Mouse (Mus musculus) erythroblast, embryonic 14.5 days (primary cell): ENCODE measurements around the gene Sf3b6. TPM values are rescaled to one million over a fixed set of nuclear protein-coding genes. Genes with fewer than 3 reads are reported as not detected.
"Not testable (repeated sequence)": the region's sequence is repeated elsewhere in the genome, so short reads cannot be mapped to it uniquely, and the experiment has no call there.

ENCODE experiments used
- H3K27me3 ChIP-seq: 2 replicates; pipeline ENCODE4 v1.6.1; 2012; ENCODE audit warnings: inconsistent platforms; ENCODE audit not compliant: control insufficient read depth
- H3K36me3 ChIP-seq: 2 replicates; pipeline ENCODE4 v1.6.1; 2012; ENCODE audit warnings: mild to moderate bottlenecking, inconsistent platforms; ENCODE audit not compliant: control insufficient read depth
- H3K4me1 ChIP-seq: 2 replicates; pipeline ENCODE4 v1.6.1; 2012; ENCODE audit warnings: inconsistent platforms; ENCODE audit not compliant: control insufficient read depth
- H3K4me3 ChIP-seq: replicated peaks from 2 replicates; pipeline ENCODE3; 2012; ENCODE audit warnings: moderate library complexity, mild to moderate bottlenecking, inconsistent platforms
- H3K9me3 ChIP-seq: 2 replicates; pipeline ENCODE4 v1.6.1; 2012; ENCODE audit warnings: low read length, inconsistent platforms, mixed read lengths; ENCODE audit not compliant: control insufficient read depth
- GATA1 ChIP-seq: IDR thresholded peaks from 2 replicates; pipeline ENCODE4 v1.6.1; 2012; ENCODE audit warnings: low read length, inconsistent platforms, mixed read lengths
- TAL1 ChIP-seq: IDR thresholded peaks from 3 replicates; pipeline ENCODE4 v1.6.1; 2012; ENCODE audit warnings: low read length, inconsistent platforms, mixed read lengths
- polyA plus RNA-seq: library from polyadenylated mRNA; stranded (reverse); fragments of >175 nt; gene quantifications from 2 replicates; pipeline ENCODE4 v1.2.3, GENCODE M21; 2012

The Sf3b6 gene
- polyA plus RNA-seq, 1 experiment = 0.51 TPM

GRCm38 (mm10) chr12:4783598-4783997 lies 33.7 kb upstream of the Sf3b6 start:
- no peaks in the 10 kb centered on the region for H3K27me3 ChIP-seq
- TF ChIP-seq TAL1 (no peak), GATA1 (no peak)
- H3K9me3 ChIP-seq = no peaks in the 10 kb centered on the region
- H3K36me3 ChIP-seq = no peaks in the 10 kb centered on the region
- no peaks in the 10 kb centered on the region for H3K4me1 ChIP-seq
- no peak overlapping the region for H3K4me3 ChIP-seq

GRCm38 (mm10) chr12:4784466-4784865 lies 32.9 kb upstream of the Sf3b6 start:
- TF ChIP-seq GATA1 (no peak), TAL1 (no peak)
- Histone ChIP-seq H3K4me3 (no peak overlapping the region), H3K9me3 (no peaks in the 10 kb centered on the region), H3K4me1 (no peaks in the 10 kb centered on the region), H3K27me3 (no peaks in the 10 kb centered on the region), H3K36me3 (no peaks in the 10 kb centered on the region)

DNA sequence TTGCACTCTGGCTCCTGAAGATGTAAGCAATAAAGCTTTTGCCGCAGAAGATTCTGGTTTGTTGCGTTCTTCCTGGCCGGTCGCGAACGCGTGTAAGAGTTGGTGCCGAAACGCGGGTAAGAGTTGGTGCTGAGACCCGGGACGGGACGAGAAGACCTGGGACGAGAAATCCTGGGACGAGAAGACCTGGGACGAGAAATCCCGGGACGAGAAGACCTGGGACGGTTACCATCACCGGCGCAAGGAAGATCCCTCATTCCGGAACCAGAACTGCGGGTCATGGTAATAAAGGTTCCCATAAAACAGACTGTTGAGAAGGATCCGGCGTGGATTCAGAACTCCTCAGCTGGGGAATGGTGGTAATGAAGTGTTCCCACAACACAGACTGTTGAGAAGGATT lies 29.2 kb upstream of the Sf3b6 start:
- H3K27me3 ChIP-seq, H3K4me1 ChIP-seq, H3K4me3 ChIP-seq, H3K9me3 ChIP-seq, H3K36me3 ChIP-seq: not testable (repeated sequence)

DNA sequence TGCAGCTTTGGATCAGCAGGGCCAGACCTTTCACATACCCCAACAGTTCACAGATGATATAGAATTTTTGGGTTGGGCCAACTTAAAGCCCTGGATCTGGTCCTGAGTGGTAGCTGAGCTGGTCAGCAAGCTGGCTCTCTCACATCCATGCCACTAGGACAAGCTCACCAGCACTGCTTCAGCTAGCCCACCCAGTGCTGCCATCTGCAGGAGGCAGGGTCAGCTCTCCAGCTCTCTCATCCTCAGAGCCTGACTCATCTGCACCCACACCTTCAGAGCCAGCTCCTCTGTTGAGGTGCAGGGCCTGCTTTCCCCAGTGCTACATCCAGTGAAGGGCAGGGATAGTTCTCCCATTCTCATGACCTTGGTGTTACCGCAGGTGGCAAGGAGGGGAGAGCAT lies 23.6 kb upstream of the Sf3b6 start:
- Histone ChIP-seq H3K4me1 (no peaks in the 10 kb centered on the region), H3K36me3 (no peaks in the 10 kb centered on the region), H3K4me3 (no peak overlapping the region), H3K27me3 (no peaks in the 10 kb centered on the region), H3K9me3 (no peaks in the 10 kb centered on the region)
- TF ChIP-seq TAL1 (no peak), GATA1 (no peak)

DNA sequence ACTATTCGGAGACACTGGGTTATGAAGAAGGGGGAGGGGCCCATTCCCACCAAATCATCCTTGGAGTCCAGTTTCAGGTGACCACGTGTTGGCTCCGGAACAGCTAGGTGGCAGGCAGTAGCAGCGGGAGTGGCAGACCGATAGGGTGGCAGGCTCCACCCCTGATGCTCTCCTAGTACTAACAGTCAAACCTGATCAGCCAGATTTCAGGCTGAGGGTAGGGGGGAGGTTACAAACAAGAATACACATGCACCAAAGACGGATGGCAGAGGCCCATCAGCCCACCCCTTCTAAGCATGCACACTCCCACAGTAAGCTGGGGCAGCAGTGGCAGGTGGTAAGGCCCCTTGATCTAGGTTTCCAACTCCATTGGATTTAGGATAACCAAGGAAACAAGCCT lies 19.9 kb upstream of the Sf3b6 start:
- H3K4me1 ChIP-seq, H3K27me3 ChIP-seq, H3K4me3 ChIP-seq, H3K9me3 ChIP-seq, H3K36me3 ChIP-seq: not testable (repeated sequence)

DNA sequence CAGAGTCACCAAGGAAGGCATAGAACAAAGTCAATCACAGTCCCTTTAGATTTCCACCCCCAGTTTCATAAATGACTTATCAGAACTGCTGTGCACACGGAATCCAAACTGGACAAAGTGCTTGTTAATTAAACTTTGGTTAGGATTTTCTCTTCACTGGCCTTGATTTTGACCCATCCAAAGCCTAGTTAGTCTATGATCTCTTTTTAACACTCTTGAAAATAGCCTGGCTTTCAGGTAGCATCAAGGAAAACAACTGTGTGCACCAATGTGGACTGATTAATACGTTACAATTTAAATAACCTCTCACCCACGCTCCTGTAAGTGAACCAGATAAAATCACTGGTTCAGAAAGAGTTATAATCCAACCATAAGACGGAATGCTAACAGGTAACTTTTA lies 6.3 kb upstream of the Sf3b6 start:
- Histone ChIP-seq H3K4me3 (no peak overlapping the region), H3K4me1 (peaks cover 3% of the 10 kb centered on the region), H3K36me3 (no peaks in the 10 kb centered on the region), H3K9me3 (no peaks in the 10 kb centered on the region), H3K27me3 (peaks cover 12% of the 10 kb centered on the region)
- TF ChIP-seq TAL1 (no peak), GATA1 (no peak)

DNA sequence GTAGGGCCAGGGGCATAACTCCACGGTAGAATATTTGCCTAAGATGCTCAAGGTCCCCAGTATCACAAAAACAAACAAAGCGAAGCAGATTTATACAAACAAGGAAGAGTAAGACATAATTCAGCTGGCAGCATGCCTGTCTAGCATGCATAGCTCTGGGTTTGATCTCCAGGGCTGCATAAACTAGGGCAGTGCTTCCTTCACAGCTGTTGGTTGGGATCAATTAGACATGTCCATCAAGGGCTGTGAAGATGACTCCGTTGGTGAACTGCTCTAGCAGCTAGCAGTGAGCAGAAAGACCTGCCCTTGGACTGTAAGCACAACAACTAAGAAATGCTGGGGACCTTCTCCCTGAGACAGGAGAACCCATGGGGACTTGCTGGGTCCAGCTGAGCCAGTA lies 5.6 kb upstream of the Sf3b6 start:
- no peak overlapping the region for H3K4me3 ChIP-seq
- TF ChIP-seq GATA1 (no peak), TAL1 (no peak)
- H3K4me1 ChIP-seq = peaks cover 10% of the 10 kb centered on the region
- H3K27me3 ChIP-seq = peaks cover 12% of the 10 kb centered on the region
- no peaks in the 10 kb centered on the region for H3K9me3 ChIP-seq
- H3K36me3 ChIP-seq = no peaks in the 10 kb centered on the region

DNA sequence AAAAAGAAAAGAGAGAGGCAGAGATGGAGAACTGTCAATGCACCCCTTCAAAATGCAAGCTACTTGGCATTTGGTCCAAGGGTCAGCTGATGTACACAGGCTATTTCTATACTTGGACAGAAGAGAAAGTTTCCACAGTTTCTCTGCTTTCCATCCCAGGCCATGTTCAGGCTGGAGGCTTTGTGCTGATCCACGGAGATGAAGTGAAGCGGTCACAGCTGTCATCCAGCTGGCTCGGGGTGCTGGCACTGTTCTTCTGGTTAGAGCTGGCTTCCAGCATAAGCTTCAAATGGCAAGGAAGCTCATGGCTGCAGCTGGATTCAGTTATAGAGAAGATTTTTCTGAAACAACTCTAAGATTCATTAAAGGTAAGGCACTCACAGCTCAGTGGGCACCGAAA lies 3.7 kb upstream of the Sf3b6 start:
- TF ChIP-seq TAL1 (no peak), GATA1 (no peak)
- Histone ChIP-seq H3K4me1 (peaks cover 23% of the 10 kb centered on the region), H3K36me3 (no peaks in the 10 kb centered on the region), H3K4me3 (no peak overlapping the region), H3K27me3 (peaks cover 12% of the 10 kb centered on the region), H3K9me3 (no peaks in the 10 kb centered on the region)

DNA sequence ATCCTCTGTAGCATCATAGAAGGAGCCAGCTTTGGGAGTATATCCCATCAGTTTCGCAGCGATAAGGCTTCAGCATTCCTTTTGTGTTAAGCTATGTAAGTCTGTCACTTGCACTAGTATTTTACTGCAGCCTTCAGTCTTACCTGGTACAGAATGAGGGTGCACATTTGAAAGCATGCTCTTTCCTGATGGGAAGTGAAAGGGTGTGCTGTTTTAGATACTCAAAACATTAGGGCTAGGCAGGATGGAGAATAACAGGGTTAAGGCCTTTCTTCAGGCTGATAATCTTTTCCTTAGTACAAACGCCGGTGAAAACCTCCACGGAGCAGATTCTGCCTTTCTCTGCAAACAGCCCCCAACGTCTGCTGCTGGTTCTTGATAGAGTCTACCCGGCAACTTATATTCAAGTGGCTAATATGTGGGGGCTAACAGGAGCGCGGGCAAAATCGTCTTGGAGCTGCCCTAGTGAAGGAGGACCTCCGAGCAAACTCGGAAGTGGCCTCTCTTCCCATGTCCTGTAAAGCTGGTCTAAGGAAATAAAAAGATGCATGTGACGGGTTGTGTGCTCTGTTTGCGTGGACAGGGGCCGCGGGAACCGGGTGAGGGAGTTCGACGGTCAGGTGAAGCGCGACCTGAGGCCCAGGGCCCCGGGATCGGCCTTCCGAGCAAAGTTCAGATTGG lies 524 bp upstream of the Sf3b6 start:
- TF ChIP-seq GATA1 = no peak
- TF ChIP-seq TAL1 = no peak
- H3K9me3 ChIP-seq = no peaks in the 10 kb centered on the region
- H3K27me3 ChIP-seq = peaks cover 9% of the 10 kb centered on the region
- H3K36me3 ChIP-seq = peaks cover 28% of the 10 kb centered on the region
- H3K4me1 ChIP-seq = peaks cover 37% of the 10 kb centered on the region
- H3K4me3 ChIP-seq = peak overlapping the region; percentile 70

DNA sequence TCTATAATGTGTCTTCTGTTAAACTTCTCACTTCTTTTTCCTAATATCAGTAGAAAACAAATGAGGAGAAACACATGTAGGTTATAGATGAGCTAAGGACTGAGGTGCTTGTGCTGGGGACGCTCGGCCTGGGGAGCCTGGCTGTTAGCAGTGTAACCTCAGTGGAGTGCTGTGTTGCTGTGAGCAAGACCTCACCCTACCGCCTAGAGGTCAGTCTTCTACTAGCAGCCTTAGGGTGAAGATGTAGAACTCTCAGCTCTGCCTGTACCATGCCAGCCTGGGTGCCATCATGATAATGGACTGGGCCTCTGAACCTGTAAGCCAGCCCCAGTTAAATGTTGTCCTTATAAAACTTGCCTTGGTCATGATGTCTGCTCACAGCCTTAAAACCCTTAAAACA lies 9.9 kb downstream of the Sf3b6 start:
- TF ChIP-seq TAL1 = no peak
- TF ChIP-seq GATA1 = no peak
- no peak overlapping the region for H3K4me3 ChIP-seq
- H3K9me3 ChIP-seq = no peaks in the 10 kb centered on the region
- H3K27me3 ChIP-seq = no peaks in the 10 kb centered on the region
- H3K36me3 ChIP-seq = peaks cover 94% of the 10 kb centered on the region
- H3K4me1 ChIP-seq = no peaks in the 10 kb centered on the region
